Mouse (Mus musculus) heart, embryonic 14.5 days (tissue): ENCODE results near the gene Thsd4. TPM values are rescaled to one million over a fixed set of nuclear protein-coding genes. Genes with fewer than 3 reads are reported as not detected.

Experiments
- ATAC-seq: fragments of 200-750 bp; cut with Nextera tagmentation; 2 replicates; pipeline ENCODE4 v1.8.0; 2017; ENCODE audit warnings: low read depth, moderate TSS enrichment; ENCODE audit not compliant: insufficient number of reproducible peaks, insufficient read depth, low FRiP score
- H3K27ac ChIP-seq, 2 experiments: fragments of 200-500 bp in 1 of 2; fragments of 300-500 bp in 1 of 2; sonication (generic) in 1 of 2; replicated peaks in 1 of 2; 2 replicates each; pipeline ENCODE4 v1.5.1; 2012 to 2014; ENCODE audit warnings: low read depth in 2 of 2, low read length in 2 of 2, control low read depth in 1 of 2, mild to moderate bottlenecking in 1 of 2, mixed read lengths in 1 of 2; ENCODE audit not compliant: control insufficient read depth in 1 of 2, insufficient read depth in 1 of 2
- H3K27me3 ChIP-seq: fragments of 300-500 bp; sonication (generic); 2 replicates; pipeline ENCODE4 v1.6.1; 2014; ENCODE audit warnings: mild to moderate bottlenecking, low read length, control low read depth; ENCODE audit not compliant: control insufficient read depth, insufficient read depth
- H3K36me3 ChIP-seq: fragments of 300-500 bp; sonication (generic); 2 replicates; pipeline ENCODE4 v1.6.1; 2014; ENCODE audit warnings: mild to moderate bottlenecking, control low read depth, low read length, mixed read lengths; ENCODE audit not compliant: control insufficient read depth, insufficient read depth
- H3K4me1 ChIP-seq, 2 experiments: fragments of 200-500 bp in 1 of 2; fragments of 300-500 bp in 1 of 2; sonication (generic) in 1 of 2; 2 replicates each; pipeline ENCODE4 v1.6.1; 2012 to 2014; ENCODE audit warnings: low read length in 2 of 2, control low read depth in 1 of 2, mixed read lengths in 1 of 2; ENCODE audit not compliant: control insufficient read depth in 2 of 2, insufficient read depth in 2 of 2
- H3K4me2 ChIP-seq: fragments of 300-500 bp; sonication (generic); 2 replicates; pipeline ENCODE4 v1.6.1; 2014; ENCODE audit warnings: mild to moderate bottlenecking, low read length
- H3K4me3 ChIP-seq, 2 experiments: fragments of 200-500 bp in 1 of 2; fragments of 300-500 bp in 1 of 2; sonication (generic) in 1 of 2; 2 replicates each; pipeline ENCODE4 v1.5.1; 2012 to 2014; ENCODE audit warnings: low read length in 2 of 2, mild to moderate bottlenecking in 2 of 2, control low read depth in 1 of 2, low read depth in 1 of 2, moderate library complexity in 1 of 2; ENCODE audit not compliant: control insufficient read depth in 1 of 2, insufficient read depth in 1 of 2
- H3K9ac ChIP-seq: fragments of 300-500 bp; sonication (generic); 2 replicates; pipeline ENCODE4 v1.6.1; 2014; ENCODE audit warnings: mild to moderate bottlenecking, low read length
- H3K9me3 ChIP-seq: fragments of 300-500 bp; sonication (generic); 2 replicates; pipeline ENCODE4 v1.6.1; 2016; ENCODE audit warnings: low read length, control low read depth; ENCODE audit not compliant: control insufficient read depth
- WGBS: fragments of 180-500 bp; shearing (Covaris S2); extraction: QIAGEN DNeasy Blood & Tissue Kit; methylation state at CpG from one replicate; pipeline ENCODE4 v1.1.7; 2014; 5-methylcytosine and 5-hydroxymethylcytosine counted together
- polyA plus RNA-seq: library from polyadenylated mRNA; unstranded; fragments of >200 nt; fragmentation: Nextera tagmentation; extraction: Ambion mirVana; gene quantifications from 2 replicates; pipeline ENCODE4 v1.2.1, GENCODE M21; 2014

The Thsd4 gene
- polyA plus RNA-seq, 1 experiment from 2014 or later: 9.5 TPM

DNA sequence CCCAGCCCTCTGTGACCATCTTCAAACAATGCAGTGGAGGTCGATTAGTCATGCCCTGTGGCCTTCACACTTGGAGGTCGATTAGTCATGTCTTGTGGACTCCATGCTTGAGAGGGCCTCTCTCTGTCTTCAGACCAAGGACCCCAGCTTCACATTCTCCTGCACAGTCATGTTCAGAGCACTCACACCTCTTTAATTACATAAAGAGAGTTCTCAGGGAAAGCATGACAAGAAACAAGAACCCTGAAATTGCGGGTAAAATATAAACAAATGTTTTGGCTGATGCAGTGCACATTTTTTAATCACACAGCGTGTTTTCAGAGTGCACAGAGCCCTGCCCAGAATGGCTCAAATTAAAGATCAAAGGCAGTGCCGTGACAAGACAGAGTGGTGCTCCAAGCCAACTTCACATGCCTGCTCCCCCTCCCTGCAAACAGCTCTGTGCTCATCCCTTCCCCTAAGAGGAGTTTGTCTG, 439.7 kb downstream of the Thsd4 start:
- no peak overlapping the region for H3K4me3 ChIP-seq
- no peak overlapping the region for H3K4me2 ChIP-seq
- H3K9me3 ChIP-seq: no peaks in the 10 kb centered on the region
- H3K36me3 ChIP-seq: no peaks in the 10 kb centered on the region
- WGBS: 33% methylated on average over 5 of the region's 5 CpGs
- H3K9ac ChIP-seq: no peak overlapping the region
- no peak for ATAC-seq
- 0 out of 4 replicates have a peak, but pooled peaks cover 0 to 4% of the 10 kb centered on the region in 2 experiments for H3K4me1 ChIP-seq
- H3K27me3 ChIP-seq: no peaks in the 10 kb centered on the region
- H3K27ac ChIP-seq: no peak overlapping the region

DNA sequence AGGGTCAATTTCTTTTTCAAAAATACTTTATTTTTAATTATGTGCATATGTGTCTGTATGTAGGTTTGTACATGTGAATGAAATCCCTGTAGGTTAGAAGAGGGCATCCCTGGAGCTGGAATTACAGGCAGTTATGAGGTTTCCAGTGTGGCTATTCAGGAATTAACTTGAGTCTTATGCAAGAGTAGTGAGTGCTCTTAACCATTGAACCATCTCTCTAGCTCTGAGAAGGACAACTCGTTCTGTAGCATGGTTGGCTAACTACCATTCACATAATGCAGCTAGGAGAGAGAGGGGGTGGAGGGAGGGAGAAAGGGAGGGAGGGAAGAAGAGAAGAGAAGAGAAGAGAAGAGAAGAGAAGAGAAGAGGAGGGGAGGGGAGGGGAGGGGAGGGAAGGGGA, 444.1 kb downstream of the Thsd4 start:
- Histone ChIP-seq H3K4me1 (peaks cover 2 to 4% of the 10 kb centered on the region in 2 experiments; a peak in 1 of 4 replicates), H3K36me3 (no peaks in the 10 kb centered on the region), H3K27ac (no peak overlapping the region), H3K4me3 (no peak overlapping the region), H3K4me2 (no peak overlapping the region), H3K9me3 (no peaks in the 10 kb centered on the region), H3K27me3 (no peaks in the 10 kb centered on the region), H3K9ac (no peak overlapping the region)
- no peak for ATAC-seq
- WGBS: 53% methylated on average over 1 of the region's 1 CpGs

DNA sequence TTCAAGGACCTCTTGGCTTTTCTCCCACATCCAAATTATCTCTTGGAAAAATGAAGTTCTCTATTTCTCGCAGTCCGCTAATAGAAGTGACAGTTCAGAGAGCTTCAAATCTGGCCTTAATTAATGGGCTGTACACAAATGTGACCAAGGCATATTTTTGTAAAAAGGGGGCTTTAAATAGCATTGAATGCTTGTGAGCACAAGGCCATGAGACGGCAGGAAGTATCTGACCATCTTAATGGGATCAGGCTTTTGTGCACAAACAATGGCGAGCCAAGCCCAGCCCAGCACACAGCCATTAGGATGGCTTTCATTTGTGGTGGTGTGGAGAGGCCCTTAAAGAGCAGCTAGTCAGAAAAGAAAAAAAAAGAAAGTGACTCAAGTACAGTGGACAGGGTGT, 445.4 kb downstream of the Thsd4 start:
- Histone ChIP-seq H3K9me3 (no peaks in the 10 kb centered on the region), H3K4me3 (no peak overlapping the region), H3K4me1 (peaks cover 0 to 2% of the 10 kb centered on the region in 2 experiments; a peak in 1 of 4 replicates)

DNA sequence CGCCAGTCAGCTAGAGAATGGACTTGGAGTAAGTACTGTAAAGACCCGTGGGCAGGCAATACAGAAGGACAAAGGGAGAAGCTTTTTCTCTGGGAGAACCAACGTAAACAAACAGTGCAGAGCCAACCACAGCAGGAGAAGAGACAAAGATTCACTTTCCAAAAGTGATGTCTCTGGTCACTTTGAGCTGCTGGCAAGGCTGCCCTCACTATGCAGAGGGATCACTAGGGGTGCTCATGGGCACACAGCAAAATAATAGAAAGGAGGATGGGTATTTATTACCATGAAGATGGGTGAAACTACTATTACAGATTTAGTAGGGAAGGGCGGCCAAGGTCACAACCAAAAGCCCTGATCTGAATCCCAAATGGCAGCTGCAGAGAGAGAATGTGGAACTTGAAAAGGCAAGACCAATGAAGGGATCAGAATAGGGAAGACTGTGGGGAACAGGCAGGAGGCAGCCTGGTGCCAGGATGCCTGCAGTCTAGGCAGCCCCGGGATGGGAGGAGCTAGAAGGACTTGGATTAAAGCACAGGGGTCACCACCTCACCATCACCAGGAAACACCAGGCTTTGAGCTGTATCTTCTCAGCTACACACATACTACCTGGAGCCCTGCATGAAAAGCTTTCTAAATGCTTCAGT, 450.1 kb downstream of the Thsd4 start:
- no peak overlapping the region for H3K27ac ChIP-seq
- H3K36me3 ChIP-seq: no peaks in the 10 kb centered on the region
- no peaks in the 10 kb centered on the region for H3K27me3 ChIP-seq
- WGBS: 60% methylated on average over 5 of the region's 5 CpGs
- H3K9me3 ChIP-seq: no peaks in the 10 kb centered on the region
- peaks cover 0 to 2% of the 10 kb centered on the region in 2 experiments; a peak in 1 of 4 replicates for H3K4me1 ChIP-seq
- ATAC-seq: no peak
- no peak overlapping the region for H3K4me3 ChIP-seq
- H3K4me2 ChIP-seq: no peak overlapping the region
- H3K9ac ChIP-seq: no peak overlapping the region

More for the DNA sequence above, 445.4 kb downstream of the Thsd4 start:
- Histone ChIP-seq H3K9ac (no peak overlapping the region), H3K27ac (no peak overlapping the region), H3K36me3 (no peaks in the 10 kb centered on the region), H3K4me2 (no peak overlapping the region), H3K27me3 (no peaks in the 10 kb centered on the region)
- ATAC-seq: no peak
- WGBS: 61% methylated on average over 4 of the region's 4 CpGs

DNA sequence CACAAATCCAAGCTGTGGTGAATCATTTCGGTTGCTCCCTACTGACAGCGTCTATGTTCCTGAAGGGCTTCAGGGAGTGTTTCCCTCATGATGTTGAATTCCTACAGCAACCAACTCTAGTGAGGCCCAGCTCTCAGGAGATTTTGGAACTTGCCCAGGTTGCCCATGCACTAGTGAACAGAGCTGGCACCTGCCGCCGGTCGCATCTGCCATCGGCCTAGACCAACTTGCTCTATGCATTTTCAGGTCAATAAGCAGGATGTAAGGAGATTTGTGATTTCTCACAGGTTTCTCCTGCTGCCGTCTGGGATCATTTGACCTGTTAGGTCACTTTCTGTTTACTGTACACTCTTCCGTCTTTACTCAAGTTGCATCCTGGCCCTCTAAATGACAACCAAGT, 454.6 kb downstream of the Thsd4 start:
- H3K9me3 ChIP-seq: no peaks in the 10 kb centered on the region
- no peaks in the 10 kb centered on the region for H3K36me3 ChIP-seq
- no peak overlapping the region for H3K27ac ChIP-seq
- H3K4me1 ChIP-seq: peaks cover 6 to 17% of the 10 kb centered on the region in 2 experiments
- 94% methylated on average over 8 of the region's 8 CpGs for whole genome bisulfite sequencing
- no peak overlapping the region for H3K4me3 ChIP-seq
- no peak for ATAC-seq
- no peak overlapping the region for H3K9ac ChIP-seq
- no peak overlapping the region for H3K4me2 ChIP-seq
- no peaks in the 10 kb centered on the region for H3K27me3 ChIP-seq

DNA sequence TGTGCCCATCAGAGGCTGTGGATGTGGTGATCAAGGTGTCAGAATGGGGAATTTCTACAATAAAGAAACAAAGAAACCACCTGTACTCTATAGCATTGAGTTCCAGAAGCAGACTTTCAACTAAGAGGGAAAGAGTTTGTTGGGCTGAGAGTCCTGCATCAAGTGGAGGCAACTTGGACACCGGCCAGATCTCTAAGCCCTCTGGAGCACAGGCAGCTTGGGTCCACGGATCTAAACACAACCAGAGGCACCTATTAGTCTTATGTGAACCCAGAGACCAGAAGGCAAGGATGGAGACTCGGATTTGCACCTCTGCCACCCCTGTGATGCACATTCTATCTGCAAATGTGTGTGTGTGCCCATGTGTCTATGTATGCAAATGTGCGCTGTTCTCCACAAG, 456.7 kb downstream of the Thsd4 start:
- Histone ChIP-seq H3K36me3 (no peaks in the 10 kb centered on the region), H3K9me3 (no peaks in the 10 kb centered on the region), H3K4me2 (no peak overlapping the region), H3K4me3 (no peak overlapping the region), H3K27ac (no peak overlapping the region), H3K27me3 (no peaks in the 10 kb centered on the region), H3K9ac (no peak overlapping the region), H3K4me1 (peaks cover 6 to 17% of the 10 kb centered on the region in 2 experiments)
- WGBS: 55% methylated on average over 4 of the region's 4 CpGs
- ATAC-seq: no peak

DNA sequence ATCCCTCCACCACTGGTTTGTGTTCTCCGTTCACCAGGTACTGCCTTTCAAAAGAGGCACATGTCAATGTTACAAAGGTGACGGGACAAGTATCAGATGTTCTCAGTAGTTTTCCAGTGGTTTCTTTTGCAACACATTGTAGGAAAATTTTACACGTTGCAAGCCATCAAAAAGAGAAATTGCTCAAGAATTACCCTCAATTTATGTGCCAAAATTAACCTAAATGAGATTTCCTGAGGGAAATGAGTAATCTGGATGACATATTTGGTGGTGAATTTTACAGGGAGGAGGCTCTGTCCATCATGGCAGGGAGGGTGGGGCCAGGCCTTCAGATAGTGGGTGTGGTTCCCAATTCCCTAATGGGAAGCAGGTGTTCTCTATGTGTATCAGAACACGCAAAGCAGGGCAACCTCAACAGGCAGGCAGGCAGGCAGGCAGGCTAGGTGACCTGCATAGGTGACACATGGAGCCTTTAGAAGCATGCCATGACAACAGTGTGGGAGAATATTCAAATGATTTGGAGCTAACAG, 458.6 kb downstream of the Thsd4 start:
- no peak overlapping the region for H3K27ac ChIP-seq
- ATAC-seq: no peak
- no peaks in the 10 kb centered on the region for H3K27me3 ChIP-seq
- H3K4me2 ChIP-seq: no peak overlapping the region
- no peaks in the 10 kb centered on the region for H3K36me3 ChIP-seq
- H3K9me3 ChIP-seq: no peaks in the 10 kb centered on the region
- WGBS: 59% methylated on average over 4 of the region's 4 CpGs
- H3K4me3 ChIP-seq: no peak overlapping the region
- H3K9ac ChIP-seq: no peak overlapping the region
- H3K4me1 ChIP-seq: peaks cover 6 to 17% of the 10 kb centered on the region in 2 experiments
